Mouse (Mus musculus) liver, embryonic 14.5 days (tissue): ENCODE results near the gene Pou1f1.

ENCODE experiments used
- CTCF ChIP-seq: IDR thresholded peaks from 2 replicates; pipeline ENCODE4 v1.5.1; 2016; ENCODE audit warnings: antibody characterized with exemption, low read depth, control low read depth
- EP300 ChIP-seq: IDR thresholded peaks from 2 replicates; pipeline ENCODE4 v1.6.1; 2016; ENCODE audit warnings: antibody characterized with exemption, low read depth

DNA sequence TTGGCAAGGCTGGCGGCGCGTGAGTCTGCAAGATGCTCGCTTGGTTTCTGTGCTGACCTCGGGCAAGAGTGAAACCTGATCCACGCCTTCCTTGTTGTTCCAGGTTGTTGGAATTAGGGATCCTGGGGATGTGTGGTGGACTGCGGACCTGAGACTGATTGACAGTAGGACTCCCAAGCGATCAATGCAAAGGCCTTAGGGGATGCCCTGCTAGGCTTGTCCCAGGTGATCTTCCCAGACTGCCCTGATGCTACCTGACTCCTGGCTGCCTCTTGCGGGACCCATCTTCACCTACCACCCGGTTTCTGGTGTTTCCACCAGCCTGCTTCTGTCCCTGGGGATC is 42.5 kb downstream of the Pou1f1 start:
- no peak for TF ChIP-seq CTCF
- TF ChIP-seq EP300 = no peak
